Mouse (Mus musculus) v-Abl transformed pro-B cells (cell line): ENCODE data around the gene 2410004P03Rik.

Experiments used
- in situ Hi-C, 2 experiments: fragments of 400-800 bp; cut with MboI; formaldehyde crosslinking; loops; one replicate each; pipeline ENCODE4 v1.15.1; 2025; ENCODE audit not compliant: unreplicated experiment in 2 of 2

The 2410004P03Rik gene

DNA sequence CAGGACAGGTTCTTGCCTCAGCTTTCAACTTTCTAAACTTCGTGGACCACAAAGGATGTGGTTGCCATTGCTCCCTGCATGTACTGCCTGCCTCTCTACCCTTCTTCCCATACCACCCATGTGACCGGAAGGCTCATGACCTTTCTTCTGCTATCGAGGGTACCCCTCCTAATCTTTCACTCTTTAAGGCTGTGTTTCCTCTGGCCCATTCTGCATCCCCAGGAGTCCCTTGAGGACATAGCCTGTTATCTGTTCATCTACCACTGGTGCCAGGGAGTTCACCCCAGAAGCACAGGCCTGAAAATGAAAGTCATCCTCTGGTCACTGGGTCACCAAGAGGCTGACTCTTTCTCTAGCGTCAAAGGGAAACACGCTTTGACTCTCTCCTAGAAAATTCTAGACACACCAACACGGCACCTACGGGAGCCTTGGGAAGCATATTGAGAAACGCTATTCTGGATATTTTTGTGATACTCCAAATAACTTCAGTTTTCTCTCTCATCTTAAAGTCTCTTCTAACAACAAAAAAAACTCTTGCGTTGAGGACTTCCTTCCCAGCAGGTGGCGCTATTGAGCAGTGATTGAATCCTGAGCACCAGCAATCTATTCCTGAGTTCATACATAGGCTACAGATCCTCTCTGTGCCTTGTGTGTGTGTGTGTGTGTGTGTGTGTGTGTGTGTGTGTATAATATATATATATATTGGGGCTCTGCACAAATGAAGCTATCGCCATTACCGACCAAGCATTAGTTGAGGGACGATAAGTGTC is 21.4 kb upstream of the 2410004P03Rik start:
- in situ Hi-C loops = loop anchor here (5.0 to 25.0 kb wide), 7 partner anchors 64 to 446 kb away; partner anchors contain the start of gene Greb1 (in 1 of the 2)

GRCm38 (mm10) chr12:17024554-17025110 is 13.1 kb upstream of the 2410004P03Rik start:
- in situ Hi-C loops = loop anchor here (25.0 kb wide), 4 partner anchors 312 to 1212 kb away; partner anchors contain the start of gene Trib2 (in 1 of the 2)

DNA sequence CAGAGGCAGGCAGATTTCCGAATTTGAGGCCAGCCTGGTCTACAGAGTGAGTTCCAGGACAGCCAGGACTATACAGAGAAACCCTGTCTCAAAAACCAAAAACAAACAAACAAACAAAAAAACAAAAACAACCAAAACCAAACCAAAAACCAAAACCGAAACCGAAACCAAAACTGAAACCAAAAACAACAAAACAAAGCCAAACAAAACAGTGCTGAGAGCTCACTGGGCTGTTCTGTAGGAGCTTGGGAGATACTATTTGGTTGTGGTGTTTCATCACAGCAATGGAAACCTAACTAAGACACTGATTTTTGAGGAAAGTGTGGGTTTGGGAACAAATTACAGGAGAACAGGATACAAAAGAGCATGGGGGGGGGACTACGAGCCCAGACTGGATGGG is 10.6 kb upstream of the 2410004P03Rik start:
- in situ Hi-C loops = loop anchor here (25.0 kb wide), 3 partner anchors 310 to 1210 kb away; partner anchors contain the start of gene Trib2 (in 1 of the 2)

- in situ Hi-C loops = loop anchor here (25.0 kb wide), 3 partner anchors 309 to 1209 kb away; partner anchors contain the start of gene Trib2 (in 1 of the 2)
These were observed 9.6 kb upstream of the 2410004P03Rik start for GRCm38 (mm10) chr12:17021125-17021524.

DNA sequence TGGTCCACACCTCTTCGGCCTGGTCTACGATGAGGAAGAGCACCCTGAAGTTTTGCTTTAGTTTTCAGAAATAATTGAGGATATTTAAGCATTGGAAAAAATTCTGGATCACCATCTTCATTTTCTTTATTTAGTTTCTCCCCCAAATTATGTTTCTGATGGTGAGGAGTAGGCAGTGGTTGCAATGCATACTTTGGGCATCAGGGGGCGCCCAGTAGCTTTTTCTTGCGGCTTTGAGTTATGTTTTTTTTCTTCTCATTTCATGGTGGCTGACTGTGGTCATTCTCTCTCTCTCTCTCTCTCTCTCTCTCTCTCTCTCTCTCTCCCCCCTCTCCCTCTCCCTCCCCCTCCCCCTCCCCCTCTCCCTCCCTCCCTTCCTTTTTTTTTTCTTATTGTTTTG is 6.9 kb upstream of the 2410004P03Rik start:
- in situ Hi-C loops = loop anchor here (25.0 kb wide), 3 partner anchors 306 to 1206 kb away; partner anchors contain the start of gene Trib2 (in 1 of the 2)

- in situ Hi-C loops = loop anchor here (25.0 kb wide), 3 partner anchors 303 to 1203 kb away; partner anchors contain the start of gene Trib2 (in 1 of the 2)
These were observed 4.2 kb upstream of the 2410004P03Rik start for GRCm38 (mm10) chr12:17015711-17016110.

DNA sequence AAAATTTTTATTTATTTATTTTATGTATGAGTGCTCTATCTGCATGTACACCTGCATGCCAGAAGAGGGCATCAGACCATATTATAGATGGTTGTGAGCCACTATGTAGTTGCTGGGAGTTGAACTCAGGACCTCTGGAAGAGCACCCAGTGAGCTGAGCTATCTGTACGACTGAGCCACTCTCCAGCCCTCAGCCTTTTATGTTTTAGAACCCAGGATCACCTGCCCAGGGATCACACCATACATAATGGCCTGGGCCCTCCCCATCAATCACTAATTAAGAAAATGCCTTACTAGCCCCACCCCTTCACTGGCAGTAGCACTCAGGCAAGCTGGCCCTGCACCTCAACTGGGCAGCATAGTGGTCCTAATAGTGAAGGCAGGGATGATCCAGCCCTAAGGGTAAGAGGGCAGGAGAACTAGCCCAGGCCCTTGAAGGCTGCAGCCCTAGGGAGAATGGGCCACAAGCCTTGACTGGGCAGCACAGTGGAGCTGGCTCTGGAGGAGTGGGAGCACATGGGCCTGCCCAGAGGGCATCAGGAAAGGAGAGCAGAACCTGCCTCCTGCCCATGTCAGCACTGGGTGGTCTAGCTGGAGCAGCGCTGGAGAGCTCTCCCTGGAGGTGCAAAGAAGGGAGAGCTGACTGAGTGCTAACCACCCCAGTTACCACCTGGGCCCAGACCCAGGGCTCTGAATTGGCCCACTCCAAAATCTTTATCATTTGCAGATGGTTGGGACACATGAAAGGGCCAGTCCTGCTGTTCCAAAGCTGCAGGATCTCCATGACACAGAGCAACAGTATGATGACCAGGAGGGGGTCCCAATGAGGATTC is 756 bp upstream of the 2410004P03Rik start:
- in situ Hi-C loops = loop anchor here (5.0 to 25.0 kb wide), 4 partner anchors 200 to 1200 kb away; partner anchors contain the start of genes E2f6 (in 2 of the 2) and Trib2 (in 1 of the 2)

DNA sequence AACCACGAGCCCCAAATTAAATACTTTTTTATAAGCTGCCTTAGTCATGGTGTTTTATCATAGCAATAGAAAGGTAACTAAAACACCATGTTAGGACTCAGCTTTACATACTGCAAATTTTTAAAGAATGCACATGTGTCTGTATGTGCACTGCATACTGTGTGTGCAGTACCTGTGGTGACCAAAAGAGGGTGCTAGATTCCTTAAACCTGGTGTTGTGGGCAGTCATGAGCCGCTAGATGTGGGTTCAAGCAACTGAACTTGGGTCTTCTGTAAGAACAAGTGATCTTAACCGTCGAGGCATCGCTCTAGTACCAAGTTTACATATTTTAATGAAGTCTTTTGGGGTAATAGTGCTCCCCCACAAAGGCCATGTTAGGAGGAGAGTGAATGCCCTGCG is 2.1 kb downstream of the 2410004P03Rik start:
- in situ Hi-C loops = loop anchor here (25.0 kb wide), 3 partner anchors 297 to 1197 kb away; partner anchors contain the start of gene Trib2 (in 1 of the 2)

DNA sequence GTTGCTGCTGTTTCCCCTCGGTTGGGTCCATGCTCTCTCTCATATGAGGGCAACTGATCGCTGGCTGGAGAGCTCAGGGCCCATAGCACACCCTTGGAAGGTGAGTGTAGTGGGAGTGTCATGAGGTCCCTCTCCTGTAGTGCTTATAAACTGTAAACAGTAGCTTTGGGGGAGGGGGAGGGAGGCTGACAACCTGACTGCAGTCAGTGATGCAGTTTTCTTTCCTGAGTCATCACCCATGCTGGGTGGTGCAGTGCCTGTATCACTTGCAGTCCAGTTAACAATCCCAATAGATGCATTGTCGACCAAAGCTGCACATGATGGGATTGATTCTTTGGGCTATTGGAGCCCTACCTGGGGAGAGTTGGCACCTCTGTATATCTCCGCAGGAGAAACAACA is 10.3 kb downstream of the 2410004P03Rik start:
- in situ Hi-C loops = loop anchor here (25.0 kb wide), 3 partner anchors 289 to 1189 kb away; partner anchors contain the start of gene Trib2 (in 1 of the 2)

- in situ Hi-C loops = loop anchor here (25.0 kb wide), 3 partner anchors 288 to 1188 kb away; partner anchors contain the start of gene Trib2 (in 1 of the 2)
These were observed 10.9 kb downstream of the 2410004P03Rik start for GRCm38 (mm10) chr12:17000628-17001027.

DNA sequence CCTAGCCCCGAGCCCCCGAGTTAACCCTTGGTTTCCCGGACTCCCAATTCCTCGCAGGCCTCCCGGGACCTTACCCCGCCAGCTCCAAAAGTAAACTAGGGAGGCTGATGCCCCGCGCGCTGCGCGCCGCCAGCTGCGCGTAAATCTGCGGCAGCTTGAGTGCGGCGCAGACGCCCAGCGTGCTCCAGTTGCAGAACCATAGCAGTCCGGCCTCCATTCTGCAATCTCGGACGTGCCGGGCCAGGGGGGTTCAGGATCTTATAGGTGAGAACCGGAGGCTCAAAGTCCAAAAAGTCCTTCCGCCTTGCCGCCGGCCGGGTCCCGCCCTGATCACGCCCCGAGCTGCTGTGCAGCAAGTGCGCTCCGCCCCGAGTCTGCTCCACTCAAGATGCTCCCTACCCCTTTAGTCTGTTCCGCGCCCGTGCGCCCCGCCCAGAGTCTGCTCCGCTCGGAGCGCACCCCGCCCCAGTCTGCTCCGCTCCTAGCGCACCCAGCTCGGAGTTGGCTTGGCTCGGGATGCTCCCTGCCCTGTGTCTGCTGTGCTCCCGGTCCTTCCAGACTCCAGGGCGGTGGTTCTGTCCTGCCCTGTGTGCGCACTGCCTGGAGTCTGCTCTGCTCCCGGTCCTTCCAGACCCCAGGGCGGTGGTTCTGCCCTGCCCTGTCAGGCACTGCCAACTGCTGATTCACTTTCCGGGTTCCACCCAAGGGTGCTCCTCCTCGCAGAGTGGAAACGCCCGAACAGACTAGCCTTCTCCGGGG is 11.6 kb downstream of the 2410004P03Rik start, which contains the start of gene Pqlc3:
TSS of gene Pqlc3 (minus strand) at position 670 of the 759 bp plus-strand sequence.
- in situ Hi-C loops = loop anchor here (25.0 kb wide), 4 partner anchors 288 to 1188 kb away; partner anchors contain the start of gene Trib2 (in 1 of the 2)

DNA sequence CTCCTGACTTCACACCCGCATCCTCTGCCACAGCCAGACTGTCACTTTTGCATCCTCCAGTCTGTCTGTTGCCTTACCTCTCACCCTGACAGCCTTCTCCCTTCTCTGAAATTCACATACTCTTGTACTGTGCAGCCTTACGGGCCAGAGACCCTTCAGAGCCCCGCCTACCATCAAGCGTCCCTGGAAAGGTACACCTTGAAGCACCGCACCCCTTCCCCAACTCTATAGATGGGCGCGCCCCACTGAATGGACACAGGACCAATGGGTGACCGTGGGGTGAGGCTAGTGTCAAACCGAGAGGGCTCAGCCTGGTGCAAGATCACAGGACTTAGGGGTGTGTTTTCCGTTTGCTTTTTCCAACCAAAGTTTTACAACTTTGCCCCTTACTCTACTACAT is 12.4 kb downstream of the 2410004P03Rik start:
- in situ Hi-C loops = loop anchor here in 1 of 2 experiments (25.0 kb wide), 1 partner anchor 562 kb away; no protein-coding TSS in a partner anchor

DNA sequence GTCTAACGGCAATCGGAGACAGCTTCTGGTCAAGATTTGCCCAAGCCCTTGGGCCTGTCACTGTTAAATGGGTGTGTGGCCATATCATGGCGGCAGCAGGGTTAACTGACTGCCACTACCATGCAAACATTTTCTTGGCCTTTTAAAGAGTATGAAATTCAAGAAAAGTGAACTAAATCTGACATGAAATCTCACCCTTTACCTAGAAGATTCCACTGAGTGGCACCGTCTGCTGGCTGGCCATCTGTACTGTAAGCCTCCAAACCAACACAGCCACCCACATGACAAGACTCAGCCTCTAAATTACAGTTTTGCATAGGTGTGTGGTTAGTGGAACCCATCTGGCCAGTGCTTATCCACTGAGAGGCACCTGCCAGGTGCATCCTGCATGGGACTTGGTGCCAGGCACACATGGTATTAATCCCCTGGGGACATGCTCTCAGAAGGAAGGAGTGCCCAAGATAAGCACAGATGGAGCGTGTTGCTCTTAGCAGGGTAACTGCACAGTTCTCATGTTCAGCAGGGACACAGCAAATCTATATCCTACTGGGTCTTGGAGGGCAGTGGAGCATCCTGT is 14.6 kb downstream of the 2410004P03Rik start:
- in situ Hi-C loops = loop anchor here in 1 of 2 experiments (25.0 kb wide), 1 partner anchor 560 kb away; no protein-coding TSS in a partner anchor

DNA sequence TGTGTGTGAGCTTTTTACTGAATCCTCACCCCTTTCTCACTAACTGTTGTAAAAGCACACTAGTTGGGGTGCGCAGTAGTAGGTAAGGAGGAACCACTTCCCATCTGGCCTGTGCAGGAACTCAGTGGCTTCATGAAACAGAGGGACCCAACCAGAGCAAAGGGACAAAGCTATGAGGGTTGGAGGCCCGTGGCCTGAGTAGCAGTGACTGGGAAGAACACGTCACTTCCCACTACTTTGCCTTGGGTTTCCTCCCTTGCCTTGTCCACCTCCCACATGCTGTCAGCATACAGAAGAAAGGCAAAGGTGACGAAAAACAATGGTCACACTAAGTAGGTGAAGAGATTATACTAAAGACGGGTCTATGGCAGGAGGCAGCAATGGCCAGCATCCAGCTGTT is 15.2 kb downstream of the 2410004P03Rik start:
- in situ Hi-C loops = loop anchor here in 1 of 2 experiments (25.0 kb wide), 1 partner anchor 559 kb away; no protein-coding TSS in a partner anchor

- in situ Hi-C loops = loop anchor here in 1 of 2 experiments (25.0 kb wide), 1 partner anchor 557 kb away; no protein-coding TSS in a partner anchor
These were observed 17.2 kb downstream of the 2410004P03Rik start for GRCm38 (mm10) chr12:16994291-16994690.

DNA sequence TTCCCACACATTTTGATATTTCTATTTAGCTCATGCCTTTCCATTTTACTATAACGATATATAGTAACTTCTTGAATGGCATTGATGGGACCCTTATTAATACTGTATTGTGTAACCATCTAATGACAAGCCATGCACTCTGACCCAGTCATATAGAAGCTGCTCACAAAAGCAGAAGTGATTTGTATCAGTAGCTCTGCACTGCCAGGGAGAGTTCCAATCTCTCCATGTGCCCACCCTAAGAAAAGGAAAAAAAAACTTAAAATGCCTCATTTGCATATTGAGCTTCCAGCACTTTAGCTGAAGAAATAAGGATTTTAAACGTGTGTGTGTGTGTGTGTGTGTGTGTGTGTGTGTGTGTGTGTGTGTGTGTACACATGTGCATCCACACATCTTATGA is 19.2 kb downstream of the 2410004P03Rik start:
- in situ Hi-C loops = loop anchor here in 1 of 2 experiments (25.0 kb wide), 1 partner anchor 555 kb away; no protein-coding TSS in a partner anchor

DNA sequence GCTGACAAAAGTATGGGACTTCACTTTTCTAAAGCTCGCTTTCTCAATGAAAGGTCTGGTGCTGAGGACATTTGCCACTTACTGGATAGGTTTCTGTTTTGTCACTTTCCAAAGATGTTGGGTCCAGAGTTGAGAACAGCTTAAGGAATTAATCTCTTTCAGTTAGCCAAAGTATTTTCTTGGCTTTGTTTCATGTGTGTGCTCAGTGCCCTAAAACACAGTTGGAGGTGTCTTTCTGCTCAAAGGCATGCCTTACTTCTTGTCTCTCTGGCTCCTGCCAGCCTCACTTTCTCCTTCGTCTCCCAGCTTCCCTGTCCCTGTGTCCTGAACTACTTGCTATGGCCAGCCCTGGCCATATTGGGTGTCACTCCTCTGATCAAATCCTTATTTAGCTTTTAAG is 20.2 kb downstream of the 2410004P03Rik start:
- in situ Hi-C loops = loop anchor here in 1 of 2 experiments (25.0 kb wide), 1 partner anchor 554 kb away; no protein-coding TSS in a partner anchor

- in situ Hi-C loops = loop anchor here in 1 of 2 experiments (25.0 kb wide), 1 partner anchor 548 kb away; no protein-coding TSS in a partner anchor
These were observed 25.7 kb downstream of the 2410004P03Rik start for GRCm38 (mm10) chr12:16985778-16986177.
